Mouse (Mus musculus): ENCODE data around the gene Gm17542. TPM values are rescaled to one million over a fixed set of nuclear protein-coding genes. Genes with fewer than 3 reads are reported as not detected.

The Gm17542 gene
- total RNA-seq, 2 experiments from 2014 or later = not detected

DNA sequence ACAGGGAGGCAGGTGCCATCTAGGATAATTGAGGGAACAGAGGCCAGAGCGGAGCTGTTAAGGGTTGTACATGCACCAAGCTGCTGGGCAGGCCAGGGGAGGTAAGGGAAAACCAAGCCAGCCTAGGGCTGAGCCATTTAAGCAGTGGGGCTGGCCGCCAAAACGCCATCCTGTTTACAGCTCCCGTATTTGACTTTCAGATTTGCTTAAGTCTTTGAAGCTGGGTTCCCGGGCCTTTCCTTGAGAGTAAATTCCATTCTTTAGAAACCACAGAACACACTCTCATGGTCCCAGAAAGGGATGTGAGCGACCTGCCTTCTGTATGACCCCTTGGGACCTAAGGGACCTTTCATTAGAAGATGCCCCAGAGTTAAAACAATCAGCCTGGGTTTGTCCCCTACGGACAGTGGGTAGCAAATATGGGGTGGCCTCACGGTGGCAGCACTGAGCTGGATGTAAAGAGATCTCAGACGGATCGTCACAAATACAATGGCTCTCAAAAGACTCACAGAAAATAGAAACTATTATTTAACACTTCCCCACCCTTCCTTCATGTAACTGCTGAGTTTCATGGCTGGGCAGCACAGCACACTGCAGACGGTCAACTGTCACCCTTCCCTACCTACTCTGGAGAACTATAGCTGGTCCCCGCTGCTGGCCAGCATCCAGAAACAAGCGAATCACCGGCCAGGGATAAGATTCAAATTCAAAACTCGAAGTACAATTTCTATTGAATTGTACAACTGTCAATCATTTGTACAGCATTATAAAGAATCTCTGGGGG lies 44.5 kb downstream of the Gm17542 start:
- TF ChIP-seq CTCF (conservative IDR thresholded peaks at IDR 0.05) = peak; percentile 90
- peak; percentile 67 to 87 for DNase-seq (ENCODE audit: low spot score in 2 of 2)
- Histone ChIP-seq H3K27ac (no peak overlapping the region), H3K4me3 (peak overlapping the region; percentile 48)

DNA sequence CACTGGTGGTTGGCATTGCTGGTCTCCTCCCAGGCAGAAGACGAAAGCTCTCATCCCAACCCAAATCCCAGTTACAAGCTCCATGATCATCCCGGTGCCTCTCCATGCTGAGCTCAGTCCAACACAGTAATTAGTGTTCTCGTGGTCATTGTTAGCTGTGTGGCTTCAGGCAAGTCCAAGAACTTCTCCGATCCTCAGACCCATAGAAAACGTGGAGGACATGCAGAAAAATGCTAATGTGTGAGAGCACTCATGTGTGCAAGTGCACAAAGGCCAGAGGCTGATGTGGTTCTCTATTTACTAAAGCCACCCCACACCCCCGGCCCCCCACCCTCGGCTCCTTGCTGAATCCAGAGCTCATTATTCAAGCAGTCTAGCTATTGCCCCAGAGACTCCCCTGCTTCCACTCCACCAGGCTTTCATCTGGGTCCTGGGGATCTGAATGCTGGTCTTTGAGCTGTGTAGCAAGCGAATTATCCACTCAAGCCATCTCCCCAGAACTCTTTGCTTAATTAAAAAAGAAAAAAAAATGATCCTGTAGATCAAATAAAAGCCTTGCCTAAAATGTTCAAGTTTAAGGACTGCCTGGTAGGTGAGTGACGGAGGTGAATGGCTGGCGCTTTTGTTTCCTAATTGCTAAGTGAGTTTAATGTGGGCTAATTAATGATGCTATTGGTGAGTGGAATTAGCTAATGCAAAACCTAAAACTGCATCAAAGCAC lies 45.3 kb downstream of the Gm17542 start:
- H3K4me3 ChIP-seq = no peak overlapping the region
- no peak overlapping the region for H3K27ac ChIP-seq
- TF ChIP-seq CTCF (conservative IDR thresholded peaks at IDR 0.05) = no peak
- no peak for DNase-seq (ENCODE audit: low spot score in 2 of 2)

GRCm38 (mm10) chr10:58663868-58664267 lies 54.1 kb downstream of the Gm17542 start:
- Histone ChIP-seq H3K27ac (no peak overlapping the region), H3K4me3 (no peak overlapping the region)
- peak; percentile 16 to 28 for DNase-seq (ENCODE audit: low spot score in 2 of 2)

More at GRCm38 (mm10) chr10:58663868-58664267, 54.1 kb downstream of the Gm17542 start:
- TF ChIP-seq CTCF (conservative IDR thresholded peaks at IDR 0.05) = no peak

Other genes starting within 250 kb of the Gm17542 start
- 1 to 10 TPM; 4.2 to 5.1 TPM for gene Ccdc138, start 220.3 kb downstream of the Gm17542 start, total RNA-seq (2021)
- gene Edar, start 42.6 kb downstream of the Gm17542 start, total RNA-seq (2021) = under 1 TPM; 0.13 to 0.15 TPM
- gene Sh3rf3, start 95.1 kb upstream of the Gm17542 start, total RNA-seq (2021) = 10 to 100 TPM; 33.4 to 34.5 TPM